Mouse (Mus musculus): ENCODE measurements at regions not wholly inside any gene's neighbourhood (a gene's known extent, or its start where the extent isn't known, plus 50 kb on each side); places are given as distances from the start of the nearest gene placed in this dataset.

- DNase-seq (ENCODE audit: low spot score in 2 of 2): no peak
Observed at GRCm38 (mm10) chr6:25321446-25321845, 365.3 kb upstream of the Tmem229a start.

- DNase-seq (ENCODE audit: low spot score in 2 of 2): no peak
Observed at GRCm38 (mm10) chr6:25320291-25320844, 364.3 kb upstream of the Tmem229a start.

- DNase-seq (ENCODE audit: low spot score in 2 of 2): no peak
Observed at GRCm38 (mm10) chr6:25307471-25307870, 351.4 kb upstream of the Tmem229a start.

GRCm38 (mm10) chr6:25304844-25305504 is 348.9 kb upstream of the Tmem229a start:
- DNase-seq (ENCODE audit: low spot score in 2 of 2): no peak

GRCm38 (mm10) chr6:25291613-25292012 is 335.5 kb upstream of the Tmem229a start:
- DNase-seq (ENCODE audit: low spot score in 2 of 2): no peak

- no peak for DNase-seq (ENCODE audit: low spot score in 2 of 2)
Observed at GRCm38 (mm10) chr6:25287591-25287990, 331.5 kb upstream of the Tmem229a start.

GRCm38 (mm10) chr6:25286313-25286712 is 330.2 kb upstream of the Tmem229a start:
- no peak for DNase-seq (ENCODE audit: low spot score in 2 of 2)

- no peak for DNase-seq (ENCODE audit: low spot score in 2 of 2)
Observed at GRCm38 (mm10) chr6:25278509-25278908, 322.4 kb upstream of the Tmem229a start.

- DNase-seq (ENCODE audit: low spot score in 2 of 2): no peak
Observed at GRCm38 (mm10) chr6:25277703-25278447, 321.8 kb upstream of the Tmem229a start.

- peak in 1 of 2 experiments; percentile 21 for DNase-seq (ENCODE audit: low spot score in 2 of 2)
Observed at GRCm38 (mm10) chr6:25276221-25276620, 320.1 kb upstream of the Tmem229a start.

GRCm38 (mm10) chr6:25260559-25260958 is 304.5 kb upstream of the Tmem229a start:
- no peak for DNase-seq (ENCODE audit: low spot score in 2 of 2)

GRCm38 (mm10) chr6:25255762-25256161 is 299.7 kb upstream of the Tmem229a start:
- DNase-seq (ENCODE audit: low spot score in 2 of 2): no peak

- DNase-seq (ENCODE audit: low spot score in 2 of 2): no peak
Observed at GRCm38 (mm10) chr6:25237021-25237420, 280.9 kb upstream of the Tmem229a start.

GRCm38 (mm10) chr6:25236616-25237015 is 280.5 kb upstream of the Tmem229a start:
- no peak for DNase-seq (ENCODE audit: low spot score in 2 of 2)

Data from adrenal gland, postnatal 4 days (tissue).